Mouse (Mus musculus): ENCODE measurements around the gene Endog. TPM values are rescaled to one million over a fixed set of nuclear protein-coding genes. Genes with fewer than 3 reads are reported as not detected.

The Endog gene
- 39.9 and 91.3 TPM in 2 replicates for polyA plus RNA-seq (2012; rRNA removed)

DNA sequence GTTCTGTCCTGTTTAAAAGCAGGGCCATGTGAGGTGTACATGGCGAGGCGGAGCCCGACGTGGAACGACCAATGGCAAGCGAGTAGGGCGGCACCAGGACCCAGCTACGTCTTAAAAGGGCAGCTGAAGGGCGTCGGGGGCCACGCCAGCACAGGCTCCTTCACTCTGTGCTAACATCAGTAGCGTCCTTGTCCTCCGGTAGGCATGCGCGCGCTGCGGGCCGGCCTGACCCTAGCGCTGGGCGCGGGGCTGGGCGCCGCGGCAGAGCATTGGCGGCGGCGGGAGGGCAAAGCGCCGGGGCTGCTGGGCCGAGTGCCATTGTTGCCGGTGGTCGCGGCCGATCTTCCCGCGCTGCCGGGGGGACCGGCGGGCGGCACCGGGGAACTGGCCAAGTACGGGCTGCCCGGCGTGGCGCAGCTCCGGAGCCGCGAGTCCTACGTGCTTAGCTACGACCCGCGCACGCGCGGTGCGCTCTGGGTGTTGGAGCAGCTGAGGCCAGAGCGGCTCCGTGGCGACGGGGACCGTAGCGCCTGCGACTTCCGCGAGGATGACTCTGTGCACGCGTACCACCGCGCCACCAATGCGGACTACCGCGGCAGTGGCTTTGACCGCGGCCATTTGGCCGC lies at the start of gene Endog:
Endog (plus strand) TSS at position 123 of the 626 bp plus-strand sequence.

DNA sequence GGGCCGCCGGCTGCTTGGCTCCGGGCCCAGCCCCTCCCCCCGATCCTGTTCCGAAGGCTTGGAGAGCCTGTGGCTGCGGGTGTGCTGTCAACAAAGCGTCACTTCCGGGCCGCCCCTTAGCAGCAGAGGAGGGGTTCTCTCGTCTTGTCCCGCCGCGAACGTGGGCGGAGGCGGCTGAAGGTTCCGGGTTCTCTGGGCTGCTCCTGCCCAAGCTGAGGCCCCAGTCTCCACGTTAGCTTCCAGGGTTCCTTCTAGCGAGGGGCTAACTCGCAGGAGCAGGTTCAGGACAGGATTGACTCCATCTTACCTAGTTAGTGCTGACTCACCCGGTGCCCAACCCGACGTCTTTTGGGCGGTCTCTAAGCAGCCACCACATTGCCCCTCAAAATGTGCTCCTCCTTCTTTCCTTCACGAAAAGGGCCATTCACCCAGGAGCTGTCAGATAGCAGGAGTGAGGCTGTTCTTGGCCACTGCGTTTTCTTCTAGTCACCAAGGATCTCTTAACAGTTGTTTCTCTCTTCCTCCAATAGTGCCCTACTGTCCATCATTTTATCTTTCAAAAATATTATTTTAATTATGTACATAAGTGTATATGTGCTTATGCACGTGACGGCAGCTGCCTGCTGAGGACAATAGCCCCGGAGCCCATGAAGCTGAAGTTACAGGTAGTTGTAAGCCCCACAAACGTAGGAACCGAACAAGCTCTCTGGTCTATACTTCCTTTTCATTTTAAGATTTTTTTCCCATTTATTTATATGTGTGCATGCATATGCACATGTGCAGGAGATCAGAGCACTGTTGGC lies 46.6 kb upstream of the Endog start, which contains the start of gene Zer1:
Zer1 (minus strand) TSS at position 114 of the 803 bp plus-strand sequence.

DNA sequence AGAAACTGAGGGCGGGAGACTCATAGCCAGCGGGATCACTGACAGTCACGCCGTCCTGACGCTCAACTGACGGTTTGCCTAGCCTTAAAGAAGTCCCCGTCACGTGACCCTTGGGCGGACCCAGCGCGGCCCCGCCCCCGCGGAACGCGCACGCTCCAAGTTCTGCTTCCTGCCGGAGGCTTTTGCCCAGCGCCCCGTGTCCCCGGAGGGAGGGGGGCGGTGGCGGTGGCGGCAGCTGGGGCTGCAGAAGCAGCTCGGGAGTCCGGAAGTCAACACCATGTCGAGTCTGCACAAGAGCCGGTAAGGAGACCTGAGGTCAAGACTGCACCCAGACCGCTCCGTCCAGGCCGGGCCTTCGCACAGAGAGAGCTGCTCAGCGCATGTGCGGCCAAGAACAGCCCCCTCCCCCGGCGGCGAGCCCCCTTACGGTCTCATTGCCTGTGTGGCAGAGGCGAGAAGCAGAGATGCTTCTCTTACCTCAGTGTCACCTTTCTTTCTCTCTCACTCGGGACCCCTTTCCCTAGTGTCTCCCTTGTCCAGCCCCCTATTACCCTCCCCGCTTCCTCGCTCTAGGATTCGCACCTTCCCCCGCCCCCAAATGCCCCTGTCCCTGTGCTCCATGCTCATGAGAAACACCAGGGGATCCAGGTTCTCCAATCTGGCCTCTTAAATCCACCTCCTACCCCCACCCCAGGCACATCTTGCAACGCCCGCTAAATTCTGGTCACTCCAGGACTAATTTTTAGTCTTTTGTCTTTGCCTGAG lies 37.5 kb upstream of the Endog start, which contains the start of gene Tbc1d13:
Tbc1d13 (plus strand) TSS at position 134 of the 765 bp plus-strand sequence.

DNA sequence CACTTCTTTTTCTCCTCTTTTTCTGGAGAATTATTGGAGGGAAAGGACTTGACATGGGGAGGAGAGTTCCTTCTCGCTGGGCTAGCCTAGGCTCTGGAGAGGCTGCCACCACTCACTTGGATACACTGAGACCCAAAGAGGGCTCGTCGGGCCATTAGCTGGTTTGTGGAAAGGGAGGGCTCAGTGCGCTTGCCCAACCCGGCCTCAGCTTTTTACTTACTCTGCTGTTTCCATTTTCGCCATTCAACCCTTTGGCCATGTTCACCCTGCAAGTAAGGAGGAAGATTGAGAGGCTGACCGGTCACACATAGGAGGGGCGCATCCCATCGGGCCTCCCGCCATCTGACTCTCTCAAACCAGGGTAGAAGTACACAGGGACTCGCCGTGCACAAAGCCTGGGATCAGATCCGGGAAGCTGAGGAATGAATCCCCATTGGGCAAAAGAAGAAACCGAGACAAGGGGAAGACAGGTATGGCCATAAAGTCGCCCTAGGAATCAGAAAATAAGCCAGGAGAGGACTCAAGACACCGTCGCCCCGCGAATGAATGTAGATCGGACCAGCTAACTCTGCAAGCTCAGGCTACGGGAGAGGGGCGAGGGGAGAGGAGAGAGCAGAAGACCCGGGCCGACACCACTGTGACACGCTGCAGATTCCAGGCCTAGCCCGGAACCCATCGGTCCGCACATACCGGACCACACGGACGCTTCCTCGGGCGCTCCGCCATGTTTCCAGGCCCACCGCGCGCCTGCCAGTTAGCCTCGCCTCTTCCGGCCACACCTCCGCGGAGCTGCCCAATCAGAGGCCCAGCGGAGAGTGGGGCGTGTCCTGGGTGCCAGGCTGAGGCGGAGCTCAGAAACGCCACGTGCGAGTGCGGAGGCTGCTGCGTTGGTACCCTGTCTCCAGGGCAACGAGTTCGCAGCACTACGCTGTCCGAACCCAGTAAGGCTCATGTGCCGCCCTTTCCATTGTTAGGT lies 6.7 kb downstream of the Endog start, which contains the start of gene Spout1:
Spout1 (minus strand) TSS at position 760 of the 976 bp plus-strand sequence.

DNA sequence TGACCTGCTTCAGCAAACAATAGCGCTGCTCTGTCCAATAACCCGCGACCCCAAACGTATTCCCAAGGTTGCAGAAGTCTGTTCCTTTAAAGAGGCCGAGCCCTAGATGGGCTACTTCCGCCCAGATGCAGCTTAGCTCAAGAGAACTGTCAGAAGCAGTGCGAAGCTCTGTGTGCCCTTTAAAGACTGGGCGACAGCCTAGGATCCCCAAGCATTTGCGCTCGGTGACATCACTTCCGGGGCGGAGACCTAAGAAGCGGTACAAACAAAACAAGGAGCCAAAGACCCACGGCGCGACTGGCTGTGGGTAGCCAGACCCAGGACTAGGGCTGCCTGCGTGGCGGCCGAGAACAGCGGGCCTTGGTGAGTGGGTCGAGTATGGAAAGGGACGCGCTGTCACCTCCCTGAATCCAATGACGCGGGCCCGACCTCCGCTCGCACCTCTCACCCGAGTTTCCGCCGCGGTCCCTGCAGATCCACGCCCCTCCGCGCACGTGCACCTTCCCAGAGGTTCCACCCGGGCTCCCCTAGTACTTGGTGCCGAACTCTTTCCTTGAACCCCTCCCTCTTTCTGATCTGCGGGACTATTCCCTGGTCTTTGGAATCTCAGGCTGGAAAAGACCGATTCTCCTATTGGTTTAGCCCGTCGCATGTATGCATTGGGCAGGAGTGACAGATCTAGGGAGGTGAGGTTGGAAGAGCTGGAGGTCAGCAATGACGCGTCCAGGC lies 34.5 kb downstream of the Endog start, which contains the start of gene Kyat1:
Kyat1 (minus strand) TSS at position 219 of the 729 bp plus-strand sequence.

Other genes with a start within 250 kb of the Endog start
- 3.2 and 3.5 TPM in 2 replicates for gene Gle1, start 236.1 kb upstream of the Endog start, polyA plus RNA-seq (2012; rRNA removed)
- 33.5 and 47.5 TPM in 2 replicates for gene Sptan1, start 205.9 kb upstream of the Endog start, polyA plus RNA-seq (2012; rRNA removed)
- 12.0 and 12.4 TPM in 2 replicates for gene Wdr34, start 122.6 kb upstream of the Endog start, polyA plus RNA-seq (2012; rRNA removed)
- gene Set, start 114.1 kb upstream of the Endog start, polyA plus RNA-seq (2012; rRNA removed): 23.9 and 29.4 TPM in 2 replicates
- 6.8 and 7.1 TPM in 2 replicates for gene Pkn3, start 93.8 kb upstream of the Endog start, polyA plus RNA-seq (2012; rRNA removed)
- 43.2 and 67.1 TPM in 2 replicates for gene Zdhhc12, start 77.8 kb upstream of the Endog start, polyA plus RNA-seq (2012; rRNA removed)
- gene Zer1, start 46.9 kb upstream of the Endog start, polyA plus RNA-seq (2012; rRNA removed): 21.2 and 23.3 TPM in 2 replicates
- 26.8 and 32.1 TPM in 2 replicates for gene Tbc1d13, start 37.7 kb upstream of the Endog start, polyA plus RNA-seq (2012; rRNA removed)
- 11.6 and 12.3 TPM in 2 replicates for gene Spout1, start 7.0 kb downstream of the Endog start, polyA plus RNA-seq (2012; rRNA removed)
- 55.2 and 57.8 TPM in 2 replicates for gene Kyat1, start 34.4 kb downstream of the Endog start, polyA plus RNA-seq (2012; rRNA removed)
- gene Lrrc8a, start 66.2 kb downstream of the Endog start, polyA plus RNA-seq (2012; rRNA removed): 16.7 and 17.1 TPM in 2 replicates
- 0.39 and 0.74 TPM in 2 replicates for gene Gm28035, start 69.1 kb downstream of the Endog start, polyA plus RNA-seq (2012; rRNA removed)
- 9.1 and 10.5 TPM in 2 replicates for gene Phyhd1, start 94.7 kb downstream of the Endog start, polyA plus RNA-seq (2012; rRNA removed)
- not detected in 2 replicates for gene Gm28038, start 109.5 kb downstream of the Endog start, polyA plus RNA-seq (2012; rRNA removed)
- gene Dolk, start 114.8 kb downstream of the Endog start, polyA plus RNA-seq (2012; rRNA removed): 7.8 and 8.3 TPM in 2 replicates
- gene Nup188, start 114.9 kb downstream of the Endog start, polyA plus RNA-seq (2012; rRNA removed): 21.4 and 24.0 TPM in 2 replicates
- 184 and 205 TPM in 2 replicates for gene Sh3glb2, start 187.8 kb downstream of the Endog start, polyA plus RNA-seq (2012; rRNA removed)
- gene Miga2, start 192.7 kb downstream of the Endog start, polyA plus RNA-seq (2012; rRNA removed): 21.6 and 21.8 TPM in 2 replicates
- 80.1 and 92.9 TPM in 2 replicates for gene Dolpp1, start 220.8 kb downstream of the Endog start, polyA plus RNA-seq (2012; rRNA removed)
- 91.8 and 106 TPM in 2 replicates for gene Crat, start 244.3 kb downstream of the Endog start, polyA plus RNA-seq (2012; rRNA removed)
- gene Ptpa, start 244.5 kb downstream of the Endog start, polyA plus RNA-seq (2012; rRNA removed): 77.8 and 80.4 TPM in 2 replicates